Comparison of ENCODE assay signal across 7 mouse cellular contexts in the genomic region with DNA sequence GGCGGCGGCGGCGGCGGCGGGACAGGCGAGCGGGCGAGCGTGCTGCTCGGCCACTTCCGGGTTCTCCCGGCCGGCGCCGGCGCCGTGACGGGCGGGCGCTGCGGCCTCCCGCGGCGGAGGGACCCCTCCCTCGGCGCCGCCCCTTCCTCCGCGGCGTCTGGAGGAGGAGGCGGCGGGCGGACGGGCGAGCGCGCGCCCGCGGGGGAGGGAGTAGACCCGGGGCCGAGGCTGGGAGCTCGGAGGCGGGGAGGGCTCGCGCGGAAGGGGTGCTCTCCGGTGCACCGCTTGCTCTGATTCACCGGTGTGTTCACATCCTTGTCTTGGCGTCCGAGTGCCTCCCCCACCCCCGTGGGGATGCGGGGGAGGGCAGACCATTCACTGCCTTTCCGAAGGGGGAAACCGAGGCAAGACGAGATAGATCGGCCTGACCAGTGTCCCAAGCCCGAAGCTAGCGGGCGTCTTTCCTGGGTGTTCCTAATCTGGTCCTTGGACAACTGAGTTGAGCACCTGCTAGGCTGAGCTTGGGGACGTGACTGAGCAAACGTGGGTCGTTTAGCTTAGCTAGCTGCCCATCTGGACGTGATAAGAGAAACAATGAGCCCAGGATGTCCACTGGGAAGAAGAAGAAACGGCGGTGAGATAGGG. TPM values are rescaled to one million over a fixed set of nuclear protein-coding genes. Genes with fewer than 3 reads are reported as not detected.
DNase-seq lines count a peak whose midpoint lies in the region; ATAC-seq and TF ChIP-seq lines count a peak whose summit lies in the region.

A gene (minus strand): TSS at position 121 of the 645 bp plus-strand sequence.

- under 1% methylated on average over 43 of the region's 68 CpGs for WGBS in limb, embryonic 15.5 days
- under 1% methylated on average over 40 of the region's 68 CpGs for WGBS in midbrain, postnatal 0 days

- H3K4me2 ChIP-seq in limb, embryonic 15.5 days: peak within 1 kb of the TSS; percentile 91
- peak within 1 kb of the TSS; percentile 78 for H3K4me2 ChIP-seq in midbrain, postnatal 0 days (ENCODE audit: low read depth, low read length, poor library complexity, severe bottlenecking)

- H3K4me3 ChIP-seq in limb, embryonic 15.5 days: peak within 1 kb of the TSS; percentile 83
- peak within 1 kb of the TSS; percentile 92 for H3K4me3 ChIP-seq in midbrain, postnatal 0 days (ENCODE audit: low read depth, low read length)

- no peaks in the 10 kb centered on the region for H3K36me3 ChIP-seq in limb, embryonic 15.5 days
- H3K36me3 ChIP-seq in midbrain, postnatal 0 days (ENCODE audit: insufficient read depth, low read length): no peaks in the 10 kb centered on the region

- TF ChIP-seq CTCF in midbrain, postnatal 0 days (IDR thresholded peaks at IDR 0.05): peak; percentile 17; the same call in 1 of the 2 replicates

- peaks cover 21% of the 10 kb centered on the region for H3K4me1 ChIP-seq in limb, embryonic 15.5 days
- peaks cover 10% of the 10 kb centered on the region; the same call in 1 of the 2 replicates for H3K4me1 ChIP-seq in midbrain, postnatal 0 days (ENCODE audit: insufficient read depth, low read length)

- no peaks in the 10 kb centered on the region for H3K27me3 ChIP-seq in limb, embryonic 15.5 days
- H3K27me3 ChIP-seq in midbrain, postnatal 0 days (ENCODE audit: insufficient read depth, low read length): no peaks in the 10 kb centered on the region

- peak within 1 kb of the TSS; percentile 67 for H3K9ac ChIP-seq in limb, embryonic 15.5 days
- H3K9ac ChIP-seq in midbrain, postnatal 0 days (replicated peaks; ENCODE audit: low read length, poor library complexity, severe bottlenecking): peak within 1 kb of the TSS; percentile 95

- ATAC-seq in limb, embryonic 15.5 days (ENCODE audit: insufficient number of reproducible peaks, low FRiP score, low TSS enrichment, low read depth): peak; percentile 81
- peak; percentile 85 for ATAC-seq in midbrain, postnatal 0 days (ENCODE audit: low FRiP score)

- H3K9me3 ChIP-seq in limb, embryonic 15.5 days: no peaks in the 10 kb centered on the region
- H3K9me3 ChIP-seq in midbrain, postnatal 0 days (ENCODE audit: low read length): no peaks in the 10 kb centered on the region

- peak; percentile 66 for DNase-seq in adrenal gland, adult 8-10 months
- peak; percentile 75 for DNase-seq in embryo, embryonic 10 days (ENCODE audit: low spot score)
- peak; percentile 99 for DNase-seq in heart, adult 11 months
- peak; percentile 80 for DNase-seq in kidney, adult 18-20 months
- DNase-seq in midbrain, postnatal 0 days (ENCODE audit: low spot score): peak; percentile 84
- DNase-seq in spleen, postnatal 14 days (ENCODE audit: low spot score in 2 of 2): peak; percentile 34 to 42

- peak within 1 kb of the TSS; percentile 57 for H3K27ac ChIP-seq in limb, embryonic 15.5 days
- H3K27ac ChIP-seq in midbrain, postnatal 0 days (ENCODE audit: low read depth, low read length): peak within 1 kb of the TSS; percentile 91

RNA-seq across cellular contexts. Expression of the gene that starts here (rescaled TPM):
- 10 to 100 TPM; 49.6 to 81.4 (median 58.7) TPM for total RNA-seq in adrenal gland, adult 8-10 months (2022)
- polyA plus RNA-seq in limb, embryonic 15.5 days (2015; fragmentation: Nextera tagmentation; extraction: Ambion mirVana): 7.0 and 7.9 TPM in 2 replicates
- total RNA-seq in midbrain, postnatal 0 days (2014; rRNA removed): 44.8 and 46.2 TPM in 2 replicates
- 30.2 and 31.4 TPM in 2 replicates for polyA plus RNA-seq in midbrain, postnatal 0 days (2015; fragmentation: Nextera tagmentation; extraction: Ambion mirVana)

Comparison
In these comparisons a context has a peak if more than half of its experiments do, and no peak if none do; other contexts are left out.
1. Peak in every context shown above with its lines: DNase-seq, ATAC-seq, H3K4me3 ChIP-seq and H3K27ac ChIP-seq.
2. DNase-seq: peak in every context shown above with its lines; median percentile 99 in heart, adult 11 months; 84 in midbrain, postnatal 0 days; 80 in kidney, adult 18-20 months; 75 in embryo, embryonic 10 days; 66 in adrenal gland, adult 8-10 months; 38 in spleen, postnatal 14 days.